Mouse (Mus musculus) liver, embryonic 16.5 days (tissue): ENCODE data around the gene Ets1. TPM values are rescaled to one million over a fixed set of nuclear protein-coding genes. Genes with fewer than 3 reads are reported as not detected.

Experiments used
- ATAC-seq: fragments of 200-750 bp; cut with Nextera tagmentation; 2 replicates; pipeline ENCODE4 v1.8.0; 2017; ENCODE audit warnings: low read depth, mild to moderate bottlenecking, moderate number of reproducible peaks, moderate library complexity
- H3K27ac ChIP-seq: fragments of 300-500 bp; sonication (generic); 2 replicates; pipeline ENCODE4 v1.5.1; 2014; ENCODE audit warnings: mild to moderate bottlenecking, low read length
- H3K27me3 ChIP-seq: fragments of 300-500 bp; sonication (generic); 2 replicates; pipeline ENCODE4 v1.6.1; 2014; ENCODE audit warnings: low read depth, low read length, mixed read lengths; ENCODE audit not compliant: control insufficient read depth, insufficient read depth
- H3K36me3 ChIP-seq: fragments of 300-500 bp; sonication (generic); 2 replicates; pipeline ENCODE4 v1.6.1; 2014; ENCODE audit warnings: mild to moderate bottlenecking; ENCODE audit not compliant: control insufficient read depth, insufficient read depth
- H3K4me1 ChIP-seq: fragments of 300-500 bp; sonication (generic); 2 replicates; pipeline ENCODE4 v1.6.1; 2014; ENCODE audit warnings: low read depth, low read length, mixed read lengths; ENCODE audit not compliant: control insufficient read depth
- H3K4me2 ChIP-seq: fragments of 300-500 bp; sonication (generic); 2 replicates; pipeline ENCODE4 v1.6.1; 2014; ENCODE audit warnings: low read depth, low read length, mixed read lengths
- H3K4me3 ChIP-seq: fragments of 300-500 bp; sonication (generic); 2 replicates; pipeline ENCODE4 v1.5.1; 2014; ENCODE audit warnings: low read depth, mild to moderate bottlenecking, low read length
- H3K9ac ChIP-seq: fragments of 300-500 bp; sonication (generic); 2 replicates; pipeline ENCODE4 v1.6.1; 2014; ENCODE audit warnings: low read depth, low read length
- H3K9me3 ChIP-seq: fragments of 300-500 bp; sonication (generic); replicated peaks from 2 replicates; pipeline ENCODE4 v1.6.1; 2016; ENCODE audit warnings: low read length; ENCODE audit not compliant: control insufficient read depth
- WGBS: fragments of 180-500 bp; shearing (Covaris S2); extraction: QIAGEN DNeasy Blood & Tissue Kit; methylation state at CpG from one replicate; pipeline ENCODE4 v1.1.7; 2014; ENCODE audit not compliant: insufficient replicate concordance; 5-methylcytosine and 5-hydroxymethylcytosine counted together
- polyA plus RNA-seq: library from polyadenylated mRNA; unstranded; fragments of >200 nt; fragmentation: Nextera tagmentation; extraction: Ambion mirVana; gene quantifications from 2 replicates; pipeline ENCODE4 v1.2.1, GENCODE M21; 2015

Gene Ets1
- polyA plus RNA-seq, 1 experiment from 2014 or later = 15.9 TPM

DNA sequence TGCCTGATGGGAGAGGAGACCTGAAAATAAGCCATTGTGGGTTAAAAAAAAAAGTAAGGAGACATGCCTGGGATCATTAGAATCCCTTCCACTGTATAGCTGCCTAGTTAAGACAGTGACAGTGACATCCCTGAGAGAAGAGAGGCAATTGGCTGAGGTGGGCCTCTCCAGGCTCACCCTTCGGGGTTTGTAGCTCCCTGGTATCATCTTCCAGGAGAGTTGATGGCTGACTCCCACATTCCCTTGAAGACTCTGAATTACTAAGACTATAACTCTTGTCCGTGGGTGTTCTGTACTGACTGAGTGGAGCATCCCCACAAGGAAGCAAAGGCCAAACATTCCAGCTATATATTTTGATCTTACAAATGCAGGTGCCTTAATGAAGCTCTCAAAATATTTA, 120.0 kb downstream of the Ets1 start:
- 55% methylated on average over 2 of the region's 2 CpGs for WGBS
- no peaks in the 10 kb centered on the region for H3K9me3 ChIP-seq

DNA sequence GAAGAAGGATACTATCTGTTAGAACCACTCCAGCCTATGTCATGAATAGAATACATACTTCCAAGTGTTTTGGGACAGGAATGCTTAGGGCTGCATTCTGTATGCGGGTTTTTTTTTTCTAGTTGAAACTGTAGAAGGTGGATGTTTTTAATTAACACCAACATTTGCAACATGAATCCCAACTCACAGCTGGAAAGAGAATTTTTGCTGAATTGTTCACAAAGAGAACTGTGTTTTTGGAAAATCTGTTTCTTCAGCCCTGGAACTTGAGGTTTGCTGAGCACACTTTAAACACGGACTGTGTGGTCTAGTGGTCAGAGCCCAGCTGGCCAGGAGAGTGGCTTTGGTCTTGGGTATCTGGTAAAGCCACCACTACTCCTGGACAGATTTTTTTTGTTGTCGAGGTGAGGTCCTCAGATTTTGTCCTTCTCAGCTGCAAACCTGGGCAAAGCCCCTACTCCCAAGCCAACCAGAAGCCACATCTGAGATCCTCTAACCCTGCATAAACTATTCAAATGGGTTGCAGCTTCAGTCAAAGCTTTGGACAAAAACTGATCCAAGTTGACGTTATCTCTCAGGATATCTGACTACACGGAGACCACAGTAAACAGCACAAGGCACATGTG, 122.4 kb downstream of the Ets1 start:
- Histone ChIP-seq H3K4me3 (no peak overlapping the region), H3K9ac (no peak overlapping the region), H3K9me3 (no peaks in the 10 kb centered on the region), H3K4me1 (no peaks in the 10 kb centered on the region), H3K27ac (no peak overlapping the region), H3K4me2 (no peak overlapping the region), H3K36me3 (no peaks in the 10 kb centered on the region), H3K27me3 (no peaks in the 10 kb centered on the region)
- ATAC-seq = no peak
- 45% methylated on average over 5 of the region's 5 CpGs for WGBS

More for the DNA sequence above, 120.0 kb downstream of the Ets1 start:
- H3K9ac ChIP-seq = no peak overlapping the region
- no peaks in the 10 kb centered on the region for H3K27me3 ChIP-seq
- H3K4me1 ChIP-seq = no peaks in the 10 kb centered on the region
- H3K4me3 ChIP-seq = no peak overlapping the region
- H3K4me2 ChIP-seq = no peak overlapping the region
- ATAC-seq = no peak
- no peak overlapping the region for H3K27ac ChIP-seq
- no peaks in the 10 kb centered on the region for H3K36me3 ChIP-seq

DNA sequence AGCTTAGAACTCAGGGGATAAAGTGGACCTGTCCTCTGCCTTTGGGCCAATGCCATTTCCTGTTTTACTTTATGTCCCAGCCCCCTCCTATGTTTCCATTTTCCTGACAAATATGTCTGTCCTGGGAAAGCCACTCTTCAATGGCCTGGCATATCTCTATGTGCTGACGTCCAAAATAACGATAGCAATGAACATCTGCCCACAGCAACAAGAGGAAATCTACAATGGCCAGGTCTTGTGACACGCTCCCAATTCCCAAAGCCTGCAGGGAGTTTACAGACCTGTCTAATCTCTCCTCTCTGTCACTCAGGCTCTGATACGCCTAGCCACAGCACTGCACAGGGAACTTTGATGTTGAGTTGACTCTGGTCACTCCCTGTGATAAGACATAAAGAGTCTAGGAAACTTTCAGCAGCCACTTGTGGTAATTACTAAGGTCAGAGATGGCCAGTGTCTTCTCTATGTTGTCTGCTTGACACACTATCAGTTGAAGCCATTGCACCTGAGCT, 124.7 kb downstream of the Ets1 start:
- H3K27ac ChIP-seq = no peak overlapping the region
- ATAC-seq = no peak
- H3K27me3 ChIP-seq = no peaks in the 10 kb centered on the region
- no peak overlapping the region for H3K9ac ChIP-seq
- H3K4me1 ChIP-seq = no peaks in the 10 kb centered on the region
- H3K36me3 ChIP-seq = no peaks in the 10 kb centered on the region
- H3K4me3 ChIP-seq = no peak overlapping the region
- no peaks in the 10 kb centered on the region for H3K9me3 ChIP-seq
- 37% methylated on average over 4 of the region's 4 CpGs for WGBS
- no peak overlapping the region for H3K4me2 ChIP-seq

DNA sequence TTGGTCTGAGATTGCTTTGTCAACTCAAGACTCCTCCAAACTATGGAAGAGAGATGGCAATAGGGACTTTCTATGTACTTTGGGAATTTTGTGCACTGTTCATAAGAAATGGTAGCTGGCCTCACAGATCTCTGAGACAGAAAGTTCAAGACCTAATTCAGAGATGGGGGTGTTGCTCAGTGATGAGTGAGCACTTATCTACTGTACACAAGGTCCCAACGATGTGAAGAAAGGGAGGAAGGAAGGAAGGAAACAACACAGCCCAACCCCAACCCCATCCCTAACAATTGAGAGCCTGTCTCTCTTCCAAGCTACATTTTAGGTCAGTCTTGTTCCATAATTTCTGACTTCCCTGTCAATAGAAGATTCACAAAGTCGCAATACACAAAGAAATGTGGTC, 125.3 kb downstream of the Ets1 start:
- Histone ChIP-seq H3K36me3 (no peaks in the 10 kb centered on the region), H3K27me3 (no peaks in the 10 kb centered on the region), H3K9ac (no peak overlapping the region), H3K9me3 (no peaks in the 10 kb centered on the region), H3K4me2 (no peak overlapping the region), H3K4me3 (no peak overlapping the region), H3K4me1 (no peaks in the 10 kb centered on the region), H3K27ac (no peak overlapping the region)
- ATAC-seq = 0 out of 2 replicates have a peak, but pooled peaks have one; percentile 13
- WGBS = 26% methylated on average over 2 of the region's 2 CpGs

GRCm38 (mm10) chr9:32764374-32764773, 128.4 kb downstream of the Ets1 start:
- ATAC-seq = no peak
- Histone ChIP-seq H3K4me2 (no peak overlapping the region), H3K36me3 (no peaks in the 10 kb centered on the region), H3K27me3 (no peaks in the 10 kb centered on the region), H3K27ac (no peak overlapping the region), H3K9ac (no peak overlapping the region), H3K4me1 (no peaks in the 10 kb centered on the region), H3K9me3 (no peaks in the 10 kb centered on the region), H3K4me3 (no peak overlapping the region)
- WGBS = 64% methylated on average over 9 of the region's 9 CpGs

- WGBS = 76% methylated on average over 3 of the region's 3 CpGs
- Histone ChIP-seq H3K4me2 (no peak overlapping the region), H3K4me1 (no peaks in the 10 kb centered on the region), H3K27me3 (no peaks in the 10 kb centered on the region), H3K4me3 (no peak overlapping the region), H3K27ac (no peak overlapping the region), H3K9ac (no peak overlapping the region), H3K9me3 (no peaks in the 10 kb centered on the region), H3K36me3 (no peaks in the 10 kb centered on the region)
- no peak for ATAC-seq
Observed at GRCm38 (mm10) chr9:32765123-32765522, 129.1 kb downstream of the Ets1 start.

DNA sequence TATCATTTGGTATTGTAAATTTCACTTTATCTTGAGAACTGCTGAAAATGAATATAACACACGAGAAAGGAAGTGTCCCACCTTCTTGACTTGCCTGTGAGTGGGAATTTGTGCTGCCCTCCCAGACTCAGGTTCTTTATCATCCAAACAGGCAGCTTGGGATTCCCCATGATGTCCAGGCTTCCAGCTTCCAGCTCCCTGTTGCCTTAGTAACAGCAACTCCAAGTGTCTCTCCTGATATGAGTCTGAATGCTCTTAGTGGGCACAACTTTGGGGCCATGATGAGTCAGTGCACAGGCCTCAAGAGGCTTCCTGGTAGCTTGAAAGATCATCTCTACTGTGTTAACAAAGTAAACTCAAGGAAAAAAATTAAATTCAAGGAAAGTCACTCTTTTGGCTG, 142.8 kb downstream of the Ets1 start:
- H3K36me3 ChIP-seq = no peaks in the 10 kb centered on the region
- WGBS = 48% methylated on average over 1 of the region's 1 CpGs
- no peak for ATAC-seq
- H3K9me3 ChIP-seq = no peaks in the 10 kb centered on the region
- no peak overlapping the region for H3K9ac ChIP-seq
- no peaks in the 10 kb centered on the region for H3K27me3 ChIP-seq
- H3K4me2 ChIP-seq = no peak overlapping the region
- H3K4me3 ChIP-seq = no peak overlapping the region
- H3K27ac ChIP-seq = no peak overlapping the region
- H3K4me1 ChIP-seq = no peaks in the 10 kb centered on the region

DNA sequence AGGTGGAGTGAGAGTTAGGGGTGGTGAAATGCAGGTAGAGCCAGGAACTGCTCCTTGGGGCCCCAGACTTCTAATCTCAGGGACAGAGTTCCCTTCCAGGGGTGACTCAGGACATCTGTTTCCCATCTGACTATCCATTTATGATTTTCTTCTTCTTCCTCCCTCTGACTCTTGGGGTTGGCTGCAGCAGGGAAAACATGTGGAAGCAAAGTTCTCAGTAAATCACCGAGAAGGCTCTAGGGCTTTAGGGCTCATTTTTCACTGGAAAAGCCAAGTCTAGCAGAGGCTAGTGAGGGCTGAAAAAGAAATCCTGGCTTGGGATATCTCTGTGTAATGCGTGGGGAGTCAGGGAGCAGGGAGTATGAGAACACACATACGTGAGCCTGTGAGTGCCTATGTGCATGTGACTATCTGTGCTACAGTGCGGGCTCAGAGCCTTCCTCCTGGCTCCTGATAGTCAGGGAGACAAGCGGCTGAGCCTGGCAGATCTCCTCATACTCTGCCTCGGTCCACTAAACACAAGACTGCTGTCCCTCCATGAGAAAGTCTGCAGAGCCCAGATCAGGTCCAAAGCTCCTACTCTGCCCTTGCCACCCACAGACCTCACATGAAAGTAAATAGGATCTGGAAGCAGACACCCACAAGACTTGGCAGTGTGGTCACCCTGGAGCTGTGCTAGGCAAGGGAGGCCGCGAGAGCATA, 146.5 kb downstream of the Ets1 start:
- 64% methylated on average over 8 of the region's 8 CpGs for WGBS
- no peak overlapping the region for H3K27ac ChIP-seq
- no peak overlapping the region for H3K4me2 ChIP-seq
- no peaks in the 10 kb centered on the region for H3K4me1 ChIP-seq
- H3K9me3 ChIP-seq = no peaks in the 10 kb centered on the region
- no peaks in the 10 kb centered on the region for H3K36me3 ChIP-seq
- H3K27me3 ChIP-seq = no peaks in the 10 kb centered on the region
- no peak for ATAC-seq
- H3K4me3 ChIP-seq = no peak overlapping the region
- H3K9ac ChIP-seq = no peak overlapping the region

- no peak for ATAC-seq
- H3K9ac ChIP-seq = no peak overlapping the region
- H3K27ac ChIP-seq = no peak overlapping the region
- no peaks in the 10 kb centered on the region for H3K9me3 ChIP-seq
- no peaks in the 10 kb centered on the region for H3K4me1 ChIP-seq
- no peak overlapping the region for H3K4me2 ChIP-seq
- H3K4me3 ChIP-seq = no peak overlapping the region
- H3K36me3 ChIP-seq = no peaks in the 10 kb centered on the region
- 68% methylated on average over 7 of the region's 7 CpGs for WGBS
- H3K27me3 ChIP-seq = no peaks in the 10 kb centered on the region
Observed at GRCm38 (mm10) chr9:32787091-32787490, 151.1 kb downstream of the Ets1 start.
